In genomic region chr4:150236031-150236430, GRCm38 (mm10) we compare ENCODE assay signal across 7 mouse cellular contexts. TPM values are rescaled to one million over a fixed set of nuclear protein-coding genes. Genes with fewer than 3 reads are reported as not detected.
DNase-seq lines count a peak whose midpoint lies in the region; ATAC-seq and TF ChIP-seq lines count a peak whose summit lies in the region.

No protein-coding gene starts in this region.

- H3K4me3 ChIP-seq in liver, adult 2 months (ENCODE audit: insufficient read depth, low read depth, low read length): no peak overlapping the region
- peak overlapping the region; percentile 90 for H3K4me3 ChIP-seq in embryonic facial prominence, embryonic 14.5 days (ENCODE audit: low read depth, low read length)
- H3K4me3 ChIP-seq in intestine, postnatal 0 days (ENCODE audit: low read depth, low read length): peak overlapping the region; percentile 80
- H3K4me3 ChIP-seq in neural tube, embryonic 15.5 days (replicated peaks): peak overlapping the region; percentile 85

- no peak for DNase-seq in liver, adult 2 months (ENCODE audit: extremely low read depth, low read depth, low spot score)
- no peak for DNase-seq in liver
- no peak for DNase-seq in embryonic facial prominence, embryonic 14.5 days (ENCODE audit: low spot score)
- no peak for DNase-seq in retina, postnatal 1 day
- no peak for DNase-seq in right cerebral cortex, adult 18-20 months

- no peak for TF ChIP-seq POLR2A in liver, adult 2 months (IDR thresholded peaks at IDR 0.05; ENCODE audit: extremely low read depth, insufficient read depth, low read length)

- H3K79me2 ChIP-seq in liver, adult 2 months (ENCODE audit: control insufficient read depth, insufficient read depth, low read length): peaks cover 13% of the 10 kb centered on the region

- peak overlapping the region; percentile 90 for H3K9ac ChIP-seq in liver, adult 2 months (ENCODE audit: low read depth, low read length)
- H3K9ac ChIP-seq in embryonic facial prominence, embryonic 14.5 days (ENCODE audit: low read depth, low read length): peak overlapping the region; percentile 88
- H3K9ac ChIP-seq in intestine, postnatal 0 days (ENCODE audit: low read depth, low read length): peak overlapping the region; percentile 76; the same call in 1 of the 2 replicates
- no peak overlapping the region for H3K9ac ChIP-seq in neural tube, embryonic 15.5 days (replicated peaks)

- H3K36me3 ChIP-seq in liver, adult 2 months (ENCODE audit: control insufficient read depth, insufficient read depth, low read length): peaks cover 12% of the 10 kb centered on the region; the same call in 1 of the 2 replicates
- H3K36me3 ChIP-seq in embryonic facial prominence, embryonic 14.5 days (ENCODE audit: control insufficient read depth, insufficient read depth, low read length): peaks cover 16% of the 10 kb centered on the region
- H3K36me3 ChIP-seq in intestine, postnatal 0 days (ENCODE audit: control insufficient read depth, insufficient read depth): peaks cover 6% of the 10 kb centered on the region
- H3K36me3 ChIP-seq in neural tube, embryonic 15.5 days: peaks cover 4% of the 10 kb centered on the region

- H3K27ac ChIP-seq in liver, adult 2 months (replicated peaks; ENCODE audit: insufficient read depth, low read depth, low read length): peak overlapping the region; percentile 93
- peak overlapping the region; percentile 95 for H3K27ac ChIP-seq in embryonic facial prominence, embryonic 14.5 days (replicated peaks; ENCODE audit: low read depth, low read length)
- peak overlapping the region; percentile 93 for H3K27ac ChIP-seq in intestine, postnatal 0 days (ENCODE audit: low read depth, low read length)
- peak overlapping the region; percentile 99 for H3K27ac ChIP-seq in neural tube, embryonic 15.5 days (replicated peaks)

- 67% methylated on average over 8 of the region's 8 CpGs for WGBS in liver, adult 2 months
- WGBS in embryonic facial prominence, embryonic 14.5 days: 81% methylated on average over 8 of the region's 8 CpGs
- 75% methylated on average over 8 of the region's 8 CpGs for WGBS in intestine, postnatal 0 days
- WGBS in neural tube, embryonic 15.5 days: 80% methylated on average over 8 of the region's 8 CpGs

- H3K4me2 ChIP-seq in embryonic facial prominence, embryonic 14.5 days (ENCODE audit: low read depth, low read length): peak overlapping the region; percentile 55
- peak overlapping the region; percentile 93 for H3K4me2 ChIP-seq in intestine, postnatal 0 days (replicated peaks; ENCODE audit: low read depth)
- H3K4me2 ChIP-seq in neural tube, embryonic 15.5 days: peak overlapping the region; percentile 79

- H3K4me1 ChIP-seq in liver, adult 2 months (ENCODE audit: control insufficient read depth, insufficient read depth, low read length): peaks cover 22% of the 10 kb centered on the region
- H3K4me1 ChIP-seq in embryonic facial prominence, embryonic 14.5 days (ENCODE audit: control insufficient read depth, insufficient read depth, low read length): peaks cover 27% of the 10 kb centered on the region
- 0 out of 2 replicates have a peak, but pooled peaks cover 8% of the 10 kb centered on the region for H3K4me1 ChIP-seq in intestine, postnatal 0 days (replicated peaks; ENCODE audit: control insufficient read depth, insufficient read depth, low read length)
- peaks cover 55% of the 10 kb centered on the region for H3K4me1 ChIP-seq in neural tube, embryonic 15.5 days

- H3K9me3 ChIP-seq in embryonic facial prominence, embryonic 14.5 days (ENCODE audit: control insufficient read depth, low read length): no peaks in the 10 kb centered on the region
- no peaks in the 10 kb centered on the region for H3K9me3 ChIP-seq in intestine, postnatal 0 days (ENCODE audit: control insufficient read depth)
- H3K9me3 ChIP-seq in neural tube, embryonic 15.5 days (replicated peaks): no peaks in the 10 kb centered on the region

- no peak for ATAC-seq in embryonic facial prominence, embryonic 14.5 days (ENCODE audit: low read depth)
- no peak for ATAC-seq in intestine, postnatal 0 days
- no peak for ATAC-seq in neural tube, embryonic 15.5 days (ENCODE audit: low FRiP score)

- TF ChIP-seq CTCF in liver, adult 2 months (IDR thresholded peaks at IDR 0.05; ENCODE audit: low read depth, low read length): no peak
- TF ChIP-seq CTCF in intestine, postnatal 0 days (IDR thresholded peaks at IDR 0.05; ENCODE audit: low read depth): no peak

- H3K27me3 ChIP-seq in liver, adult 2 months (ENCODE audit: control insufficient read depth, insufficient read depth, low read length): no peaks in the 10 kb centered on the region
- H3K27me3 ChIP-seq in embryonic facial prominence, embryonic 14.5 days (replicated peaks; ENCODE audit: control insufficient read depth, insufficient read depth, low read length): no peaks in the 10 kb centered on the region
- no peaks in the 10 kb centered on the region for H3K27me3 ChIP-seq in intestine, postnatal 0 days (replicated peaks; ENCODE audit: control insufficient read depth, insufficient read depth, low read length)
- no peaks in the 10 kb centered on the region for H3K27me3 ChIP-seq in neural tube, embryonic 15.5 days (replicated peaks)

RNA-seq across cellular contexts. Expression of gene Eno1, which starts 0.5 kb away (rescaled TPM):
- total RNA-seq in liver, adult 2 months (2014; rRNA removed): 386 and 392 TPM in 2 replicates
- polyA plus RNA-seq in liver, adult 2 months (2012; rRNA removed): 283 and 350 TPM in 2 replicates
- 1,320 and 1,483 TPM in 2 replicates for polyA plus RNA-seq in embryonic facial prominence, embryonic 14.5 days (2014; fragmentation: Nextera tagmentation; extraction: Ambion mirVana)
- 644 and 733 TPM in 2 replicates for polyA plus RNA-seq in intestine, postnatal 0 days (2015; fragmentation: Nextera tagmentation; extraction: Ambion mirVana)
- 1,173 and 1,202 TPM in 2 replicates for polyA plus RNA-seq in neural tube, embryonic 15.5 days (2015; fragmentation: Nextera tagmentation; extraction: Ambion mirVana)

RNA-seq across cellular contexts. Expression of gene Car6, which starts 34.9 kb away (rescaled TPM):
- total RNA-seq in liver, adult 2 months (2014; rRNA removed): not detected in 2 replicates
- polyA plus RNA-seq in liver, adult 2 months (2012; rRNA removed): not detected in 2 replicates
- polyA plus RNA-seq in embryonic facial prominence, embryonic 14.5 days (2014; fragmentation: Nextera tagmentation; extraction: Ambion mirVana): not detected in 2 replicates
- polyA plus RNA-seq in intestine, postnatal 0 days (2015; fragmentation: Nextera tagmentation; extraction: Ambion mirVana): not detected in 2 replicates
- not detected in 2 replicates for polyA plus RNA-seq in neural tube, embryonic 15.5 days (2015; fragmentation: Nextera tagmentation; extraction: Ambion mirVana)

RNA-seq across cellular contexts. Expression of gene Rere, which starts 45.4 kb away (rescaled TPM):
- total RNA-seq in liver, adult 2 months (2014; rRNA removed): 10.0 and 10.7 TPM in 2 replicates
- 5.8 and 8.8 TPM in 2 replicates for polyA plus RNA-seq in liver, adult 2 months (2012; rRNA removed)
- 28.7 and 32.0 TPM in 2 replicates for polyA plus RNA-seq in embryonic facial prominence, embryonic 14.5 days (2014; fragmentation: Nextera tagmentation; extraction: Ambion mirVana)
- polyA plus RNA-seq in intestine, postnatal 0 days (2015; fragmentation: Nextera tagmentation; extraction: Ambion mirVana): 20.7 and 22.4 TPM in 2 replicates
- 31.8 and 34.6 TPM in 2 replicates for polyA plus RNA-seq in neural tube, embryonic 15.5 days (2015; fragmentation: Nextera tagmentation; extraction: Ambion mirVana)
